Mouse (Mus musculus) myocyte (in vitro differentiated cells): ENCODE data around the gene Ipo5.

Source experiments
- CEBPB ChIP-seq: IDR thresholded peaks from 2 replicates; pipeline ENCODE4 v1.6.1; 2011; ENCODE audit warnings: mild to moderate bottlenecking, moderate library complexity; ENCODE audit not compliant: poor library complexity, insufficient read depth, severe bottlenecking
- E2F4 ChIP-seq: IDR thresholded peaks from one replicate; pipeline ENCODE4 v1.6.1; 2011; ENCODE audit warnings: mild to moderate bottlenecking, control low read depth, moderate library complexity; ENCODE audit not compliant: insufficient read depth
- MAX ChIP-seq: IDR thresholded peaks from one replicate; pipeline ENCODE4 v1.6.1; 2011; ENCODE audit warnings: low read depth, mild to moderate bottlenecking, control low read depth
- MYOD1 ChIP-seq, 3 experiments: IDR thresholded peaks; one replicate each; pipeline ENCODE4 v1.6.1; 2011; ENCODE audit warnings: control low read depth in 2 of 3, low read depth in 2 of 3, mild to moderate bottlenecking in 2 of 3, moderate library complexity in 1 of 3; ENCODE audit not compliant: insufficient read length in 2 of 3, control insufficient read depth in 1 of 3
- MYOG ChIP-seq, 3 experiments: IDR thresholded peaks; one replicate each; pipeline ENCODE4 v1.6.1; 2011; ENCODE audit warnings: control low read depth in 2 of 3, low read depth in 2 of 3, mild to moderate bottlenecking in 2 of 3; ENCODE audit not compliant: insufficient read length in 2 of 3, control insufficient read depth in 1 of 3, insufficient read depth in 1 of 3
- POLR2A ChIP-seq: IDR thresholded peaks from one replicate; pipeline ENCODE4 v1.6.1; 2011; ENCODE audit warnings: low read depth, mild to moderate bottlenecking, control low read depth, moderate library complexity; ENCODE audit not compliant: insufficient read length
- POLR2AphosphoS2 ChIP-seq: IDR thresholded peaks from one replicate; pipeline ENCODE4 v1.6.1; 2011; ENCODE audit warnings: low read depth, control low read depth; ENCODE audit not compliant: insufficient read length
- SRF ChIP-seq: IDR thresholded peaks from one replicate; pipeline ENCODE4 v1.6.1; 2011; ENCODE audit warnings: low read depth; ENCODE audit not compliant: control insufficient read depth, insufficient read length
- TCF3 ChIP-seq: IDR thresholded peaks from one replicate; pipeline ENCODE4 v1.6.1; 2011; ENCODE audit warnings: low read depth, control low read depth; ENCODE audit not compliant: insufficient read length
- USF1 ChIP-seq: IDR thresholded peaks from one replicate; pipeline ENCODE4 v1.6.1; 2011; ENCODE audit warnings: low read depth, mild to moderate bottlenecking, control low read depth, moderate library complexity

DNA sequence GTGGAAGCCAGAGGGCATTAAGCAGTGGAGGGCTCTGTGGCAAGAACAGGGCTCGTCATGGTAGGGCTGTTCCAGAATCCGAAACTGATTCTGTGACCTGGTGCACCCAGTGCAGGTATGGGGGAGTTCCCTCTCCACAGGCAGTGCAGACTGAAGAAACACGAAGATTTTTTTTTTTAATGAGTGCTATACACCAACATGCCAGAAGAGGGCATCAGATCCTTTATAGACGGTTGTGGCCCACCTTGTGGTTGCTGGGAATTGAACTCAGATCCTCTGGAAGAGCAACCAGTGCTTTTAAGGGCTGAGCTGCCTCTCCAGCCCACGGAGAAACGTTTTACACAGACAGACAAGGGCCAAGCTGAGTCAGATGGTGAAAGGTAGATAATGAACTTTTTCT, 60.3 kb downstream of the Ipo5 start:
- TF ChIP-seq POLR2A = no peak
- TF ChIP-seq USF1 = no peak
- no peak for TF ChIP-seq MYOG (IDR thresholded peaks at IDR 0.05; ENCODE audit: control insufficient read depth in 1 of 3, insufficient read depth in 1 of 3, insufficient read length in 2 of 3, low read depth in 2 of 3)
- no peak for TF ChIP-seq MAX
- no peak for TF ChIP-seq POLR2AphosphoS2
- TF ChIP-seq SRF = no peak
- no peak for TF ChIP-seq CEBPB
- no peak for TF ChIP-seq MYOD1 (IDR thresholded peaks at IDR 0.05; ENCODE audit: control insufficient read depth in 1 of 3, insufficient read length in 2 of 3, low read depth in 2 of 3)
- no peak for TF ChIP-seq TCF3
- no peak for TF ChIP-seq E2F4
